Mouse (Mus musculus): ENCODE results near the gene Slc44a1.

Slc44a1 gene

GRCm38 (mm10) chr4:53430522-53430921 lies 9.7 kb upstream of the Slc44a1 start:
- DNase-seq (ENCODE audit: low read depth, low spot score): no peak

- no peak for DNase-seq (ENCODE audit: low read depth, low spot score)
Measured at GRCm38 (mm10) chr4:53431585-53432234, 8.5 kb upstream of the Slc44a1 start.

- no peak for DNase-seq (ENCODE audit: low read depth, low spot score)
Measured at GRCm38 (mm10) chr4:53437110-53437755, 3.0 kb upstream of the Slc44a1 start.

- DNase-seq (ENCODE audit: low read depth, low spot score): no peak
Measured at GRCm38 (mm10) chr4:53438386-53438785, 1.8 kb upstream of the Slc44a1 start.

GRCm38 (mm10) chr4:53438836-53439480 lies 1.3 kb upstream of the Slc44a1 start:
- DNase-seq (ENCODE audit: low read depth, low spot score): no peak

- no peak for DNase-seq (ENCODE audit: low read depth, low spot score)
Measured at GRCm38 (mm10) chr4:53439636-53440009, 590 bp upstream of the Slc44a1 start.

- DNase-seq (ENCODE audit: low read depth, low spot score): no peak
Measured at GRCm38 (mm10) chr4:53440816-53441571, 781 bp downstream of the Slc44a1 start.

- no peak for DNase-seq (ENCODE audit: low read depth, low spot score)
Measured at GRCm38 (mm10) chr4:53441683-53442082, 1.5 kb downstream of the Slc44a1 start.

GRCm38 (mm10) chr4:53446216-53446615 lies 6.0 kb downstream of the Slc44a1 start:
- DNase-seq (ENCODE audit: low read depth, low spot score): no peak

GRCm38 (mm10) chr4:53447773-53448172 lies 7.6 kb downstream of the Slc44a1 start:
- no peak for DNase-seq (ENCODE audit: low read depth, low spot score)

GRCm38 (mm10) chr4:53450736-53451135 lies 10.5 kb downstream of the Slc44a1 start:
- DNase-seq (ENCODE audit: low read depth, low spot score): no peak

GRCm38 (mm10) chr4:53451887-53452286 lies 11.7 kb downstream of the Slc44a1 start:
- DNase-seq (ENCODE audit: low read depth, low spot score): no peak

GRCm38 (mm10) chr4:53452457-53452856 lies 12.2 kb downstream of the Slc44a1 start:
- DNase-seq (ENCODE audit: low read depth, low spot score): no peak

- no peak for DNase-seq (ENCODE audit: low read depth, low spot score)
Measured at GRCm38 (mm10) chr4:53452976-53453889, 13.0 kb downstream of the Slc44a1 start.

GRCm38 (mm10) chr4:53455885-53456284 lies 15.7 kb downstream of the Slc44a1 start:
- no peak for DNase-seq (ENCODE audit: low read depth, low spot score)

- DNase-seq (ENCODE audit: low read depth, low spot score): no peak
Measured at GRCm38 (mm10) chr4:53456570-53456969, 16.4 kb downstream of the Slc44a1 start.

GRCm38 (mm10) chr4:53458503-53458902 lies 18.3 kb downstream of the Slc44a1 start:
- no peak for DNase-seq (ENCODE audit: low read depth, low spot score)

- no peak for DNase-seq (ENCODE audit: low read depth, low spot score)
Measured at GRCm38 (mm10) chr4:53459697-53460096, 19.5 kb downstream of the Slc44a1 start.

- DNase-seq (ENCODE audit: low read depth, low spot score): no peak
Measured at GRCm38 (mm10) chr4:53461026-53461425, 20.8 kb downstream of the Slc44a1 start.

- DNase-seq (ENCODE audit: low read depth, low spot score): no peak
Measured at GRCm38 (mm10) chr4:53462069-53462468, 21.9 kb downstream of the Slc44a1 start.

All from embryo, embryonic 11.5 days (tissue).